28 mouse cellular contexts compared by ENCODE assay signal in the genomic region with DNA sequence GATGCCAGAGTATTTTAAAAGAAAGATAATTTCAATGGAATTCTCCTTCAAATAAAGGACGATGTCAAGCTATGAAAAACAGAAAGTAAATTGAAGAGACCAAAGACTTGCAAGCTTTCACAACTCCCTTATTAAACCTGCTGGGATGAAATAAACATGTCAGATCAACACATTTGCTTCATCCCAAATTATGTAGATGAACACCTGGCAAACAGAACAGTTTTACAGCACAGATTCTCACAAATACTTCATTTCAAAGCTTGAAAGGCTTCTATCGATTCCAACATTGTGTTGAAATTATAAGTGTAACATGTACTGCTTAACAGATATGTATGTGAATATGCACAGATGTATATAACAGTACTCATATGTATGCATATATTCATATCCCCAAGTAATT.
"Had no signal": no experiment of that assay in that cellular context is flagged by ENCODE, and none has a peak within 500 bp of the region (broad histone marks: within the 10 kb centered on the region; RNA-seq: fewer than 3 reads in every experiment).

No protein-coding gene starts in this region.

- H3K4me3 ChIP-seq: gastrocnemius, adult 2 months; heart, embryonic 10.5 days; heart, embryonic 12.5 days; hindbrain, embryonic 10.5 days; hindbrain, embryonic 12.5 days; intestine, embryonic 15.5 days; layer of hippocampus, adult 2 months; left cerebral cortex, adult 2 months; limb, embryonic 10.5 days; limb, embryonic 12.5 days; liver, embryonic 13.5 days; liver, embryonic 15.5 days had no signal

- ATAC-seq: hindbrain, embryonic 16.5 days; inflammation-experienced regulatory T-cells, adult 6 months; intestine, embryonic 15.5 days; intestine, postnatal 0 days had no signal

- H3K27ac ChIP-seq: gastrocnemius, adult 2 months; heart, embryonic 10.5 days; hindbrain, embryonic 10.5 days; hindbrain, embryonic 12.5 days; hindbrain, embryonic 14.5 days; intestine, embryonic 15.5 days; layer of hippocampus, adult 2 months; left cerebral cortex, adult 2 months; limb, embryonic 10.5 days; limb, embryonic 12.5 days; liver, embryonic 13.5 days; liver, embryonic 15.5 days had no signal

- H3K4me2 ChIP-seq: heart, embryonic 12.5 days; hindbrain, embryonic 12.5 days; hindbrain, embryonic 14.5 days; intestine, embryonic 15.5 days; limb, embryonic 12.5 days; liver, embryonic 11.5 days; liver, embryonic 13.5 days; liver, embryonic 15.5 days had no signal

- H3K4me1 ChIP-seq: heart, embryonic 10.5 days; heart, embryonic 12.5 days; hindbrain, embryonic 10.5 days; hindbrain, embryonic 12.5 days; intestine, embryonic 15.5 days; limb, embryonic 10.5 days; limb, embryonic 12.5 days; liver, embryonic 13.5 days; liver, embryonic 15.5 days had no signal

- DNase-seq: gastrocnemius, adult 2 months; gastrocnemius, postnatal 10 days; gastrocnemius, postnatal 25 days; heart, adult 18-20 months; heart, postnatal 10 days; heart, postnatal 4 days; kidney, adult 18-20 months; kidney, adult 8-10 months; kidney, postnatal 10 days; kidney, postnatal 25 days; kidney, postnatal 4 days; liver; liver, embryonic 13.5 days had no signal

- H3K36me3 ChIP-seq: heart, embryonic 10.5 days; heart, embryonic 12.5 days; hindbrain, embryonic 10.5 days; hindbrain, embryonic 12.5 days; intestine, embryonic 15.5 days; limb, embryonic 10.5 days; limb, embryonic 12.5 days; liver, embryonic 13.5 days; liver, embryonic 15.5 days had no signal

- H3K9me3 ChIP-seq: heart, embryonic 10.5 days; heart, embryonic 12.5 days; hindbrain, embryonic 10.5 days; hindbrain, embryonic 12.5 days; intestine, embryonic 15.5 days; limb, embryonic 10.5 days; limb, embryonic 12.5 days; liver, embryonic 13.5 days; liver, embryonic 15.5 days had no signal

- H3K27me3 ChIP-seq: heart, embryonic 12.5 days; hindbrain, embryonic 12.5 days; intestine, embryonic 15.5 days; limb, embryonic 12.5 days; liver, embryonic 13.5 days; liver, embryonic 15.5 days had no signal

- H3K9ac ChIP-seq: heart, embryonic 12.5 days; hindbrain, embryonic 12.5 days; hindbrain, embryonic 14.5 days; intestine, embryonic 15.5 days; limb, embryonic 12.5 days; liver, embryonic 13.5 days; liver, embryonic 15.5 days had no signal
